Comparison of ENCODE assay signal across 7 mouse cellular contexts in the genomic region with DNA sequence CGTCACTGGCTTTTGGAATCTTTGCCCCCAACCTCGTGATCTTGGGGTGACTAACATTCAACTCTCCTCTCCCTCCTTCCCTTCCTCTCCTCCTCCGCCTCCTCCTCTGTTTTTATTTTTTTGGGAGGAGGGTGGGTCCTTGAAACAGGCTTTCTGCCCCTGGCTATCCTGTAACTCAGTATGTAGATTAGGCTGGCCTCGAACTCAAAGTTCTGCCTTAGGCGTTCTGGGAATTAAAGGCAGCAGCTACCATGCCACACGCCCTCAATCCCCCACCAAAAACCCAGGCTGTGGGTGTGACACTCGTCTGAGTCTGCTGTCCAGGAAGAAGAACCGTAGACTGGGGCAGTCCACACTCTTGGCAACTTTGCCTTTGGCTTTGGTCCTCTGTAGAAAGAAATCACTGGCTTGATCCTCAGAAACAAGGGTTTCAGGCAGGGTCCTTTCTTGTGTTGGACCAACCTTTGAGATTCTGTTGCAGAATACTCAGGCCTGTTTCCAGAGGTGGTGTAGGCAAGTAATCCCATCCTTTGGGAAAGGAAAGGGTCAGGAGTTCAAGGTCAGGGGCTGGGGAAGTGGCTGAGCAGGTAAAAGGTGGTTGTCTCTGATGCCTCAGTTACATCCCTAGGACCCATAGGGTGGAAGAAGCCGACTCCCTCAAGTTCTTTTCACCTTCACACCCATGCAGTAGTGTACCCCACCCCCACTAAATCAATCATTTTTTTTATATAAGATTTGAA. TPM values are rescaled to one million over a fixed set of nuclear protein-coding genes. Genes with fewer than 3 reads are reported as not detected.
DNase-seq lines count a peak whose midpoint lies in the region; ATAC-seq and TF ChIP-seq lines count a peak whose summit lies in the region.

No protein-coding gene starts in this region.

- peaks cover 5% of the 10 kb centered on the region for H3K79me3 ChIP-seq in C2C12 (ENCODE audit: low read depth)

- peak overlapping the region; percentile 90 for H3K9ac ChIP-seq in ES-E14 (ENCODE audit: insufficient read depth, low read depth, low read length, poor library complexity, severe bottlenecking)
- no peak overlapping the region for H3K9ac ChIP-seq in forebrain, postnatal 0 days
- peak overlapping the region; percentile 78 for H3K9ac ChIP-seq in liver, postnatal 0 days (replicated peaks)

- no peak for TF ChIP-seq CTCF in C2C12 (IDR thresholded peaks at IDR 0.05; ENCODE audit: control insufficient read depth, insufficient read depth, insufficient read length)
- no peak for TF ChIP-seq CTCF in forebrain, postnatal 0 days (IDR thresholded peaks at IDR 0.05; ENCODE audit: low read depth)
- TF ChIP-seq CTCF in liver, postnatal 0 days (IDR thresholded peaks at IDR 0.05; ENCODE audit: low read depth), result no peak

- H3K4me3 ChIP-seq in C2C12 (ENCODE audit: insufficient read depth, poor library complexity, severe bottlenecking) (peak overlapping the region; percentile 90), ES-E14 (ENCODE audit: insufficient read depth in 1 of 2, low read depth in 1 of 2, low read length in 2 of 2, poor library complexity in 1 of 2, severe bottlenecking in 1 of 2) (peak overlapping the region; percentile 74 to 81)
- peak overlapping the region; percentile 44 for H3K4me3 ChIP-seq in forebrain, postnatal 0 days (ENCODE audit: low read depth, low read length)
- peak overlapping the region; percentile 71 for H3K4me3 ChIP-seq in liver, postnatal 0 days (ENCODE audit: low read depth, low read length)

- peaks cover 23% of the 10 kb centered on the region for H3K79me2 ChIP-seq in C2C12 (ENCODE audit: control insufficient read depth, insufficient read depth)

- WGBS in forebrain, postnatal 0 days, result 16% methylated on average over 9 of the region's 9 CpGs
- 13% methylated on average over 9 of the region's 9 CpGs for WGBS in liver, postnatal 0 days (ENCODE audit: insufficient replicate concordance)

- in situ Hi-C loops in ES-E14 (cut with MboI; ENCODE audit: low sequenced_read_pairs in 2 of 2, unreplicated experiment in 2 of 2), result no loop called here

- H3K36me3 ChIP-seq in C2C12 (ENCODE audit: control insufficient read depth, insufficient read depth) (peaks cover 37% of the 10 kb centered on the region), ES-E14 (ENCODE audit: control insufficient read depth, insufficient read depth, low read length, poor library complexity, severe bottlenecking) (peaks cover 19% of the 10 kb centered on the region)
- no peaks in the 10 kb centered on the region for H3K36me3 ChIP-seq in forebrain, postnatal 0 days (ENCODE audit: insufficient read depth)
- H3K36me3 ChIP-seq in liver, postnatal 0 days (replicated peaks; ENCODE audit: insufficient read depth, low read length), result peaks cover 3% of the 10 kb centered on the region

- H3K27me3 ChIP-seq in C2C12 (ENCODE audit: control insufficient read depth, insufficient read depth, insufficient read length), result no peaks in the 10 kb centered on the region
- H3K27me3 ChIP-seq in forebrain, postnatal 0 days (ENCODE audit: insufficient read depth, low read length), result no peaks in the 10 kb centered on the region
- H3K27me3 ChIP-seq in liver, postnatal 0 days (ENCODE audit: insufficient read depth, low read length), result no peaks in the 10 kb centered on the region

- TF ChIP-seq EP300 in liver, postnatal 0 days (IDR thresholded peaks at IDR 0.05; ENCODE audit: low read depth), result no peak

- peak; percentile 79 for DNase-seq in ES-E14 (ENCODE audit: low read depth, low spot score)
- no peak for DNase-seq in forebrain, postnatal 0 days
- DNase-seq in liver, postnatal 0 days, result no peak
- DNase-seq in cerebellum, adult 11-12 months, result no peak
- DNase-seq in adrenal gland, postnatal 25 days, result no peak
- no peak for DNase-seq in cerebellum, postnatal 14 days

- H3K27ac ChIP-seq in ES-E14 (ENCODE audit: insufficient read depth, low read depth, low read length, poor library complexity, severe bottlenecking), result peak overlapping the region; percentile 90
- no peak overlapping the region for H3K27ac ChIP-seq in forebrain, postnatal 0 days (ENCODE audit: low read depth, low read length)
- no peak overlapping the region for H3K27ac ChIP-seq in liver, postnatal 0 days (ENCODE audit: low read depth)

- peaks cover 11 to 19% of the 10 kb centered on the region in 2 experiments for H3K4me1 ChIP-seq in ES-E14 (ENCODE audit: control insufficient read depth in 2 of 2, insufficient read depth in 2 of 2, low read length in 2 of 2, poor library complexity in 1 of 2)
- peaks cover 6% of the 10 kb centered on the region; the same call in 1 of the 2 replicates for H3K4me1 ChIP-seq in forebrain, postnatal 0 days (ENCODE audit: insufficient read depth)
- H3K4me1 ChIP-seq in liver, postnatal 0 days (ENCODE audit: insufficient read depth), result peaks cover 11% of the 10 kb centered on the region

- H3ac ChIP-seq in C2C12 (ENCODE audit: control insufficient read depth, insufficient read length, low read depth), result peak overlapping the region; percentile 98

- no peak for ATAC-seq in forebrain, postnatal 0 days
- no peak for ATAC-seq in liver, postnatal 0 days

- no peaks in the 10 kb centered on the region for H3K9me3 ChIP-seq in ES-E14 (ENCODE audit: control insufficient read depth, insufficient read depth, low read depth, low read length)
- H3K9me3 ChIP-seq in forebrain, postnatal 0 days (ENCODE audit: low read length), result no peaks in the 10 kb centered on the region
- no peaks in the 10 kb centered on the region for H3K9me3 ChIP-seq in liver, postnatal 0 days (ENCODE audit: low read length)

- H3K4me2 ChIP-seq in forebrain, postnatal 0 days (ENCODE audit: low read depth), result peak overlapping the region; percentile 92
- H3K4me2 ChIP-seq in liver, postnatal 0 days (ENCODE audit: low read depth, low read length), result peak overlapping the region; percentile 92

TF ChIP-seq in C2C12, 6 proteins besides CTCF, POLR2A, EP300 and RAD21:
- TF ChIP-seq MYOG (IDR thresholded peaks at IDR 0.05; ENCODE audit: control insufficient read depth, extremely low read depth, insufficient read length), result no peak
- TF ChIP-seq FOSL1 (IDR thresholded peaks at IDR 0.05; ENCODE audit: insufficient read depth, low read length, poor library complexity, severe bottlenecking), result no peak
- no peak for TF ChIP-seq USF1 (IDR thresholded peaks at IDR 0.05; ENCODE audit: low read depth)
- no peak for TF ChIP-seq MAX (IDR thresholded peaks at IDR 0.05)
- no peak for TF ChIP-seq CEBPB (IDR thresholded peaks at IDR 0.05; ENCODE audit: low read depth)
- TF ChIP-seq MYOD1 (IDR thresholded peaks at IDR 0.05; ENCODE audit: control insufficient read depth, insufficient read length, low read depth), result no peak

TF ChIP-seq in ES-E14, 5 proteins besides CTCF, POLR2A, EP300 and RAD21:
- TF ChIP-seq ZNF384 (IDR thresholded peaks at IDR 0.05; ENCODE audit: low read depth, low read length) (peak; percentile 54; the same call in 1 of the 2 replicates), ZC3H11A (IDR thresholded peaks at IDR 0.05; ENCODE audit: borderline replicate concordance, low read depth, low read length) (no peak), CHD2 (IDR thresholded peaks at IDR 0.05; ENCODE audit: low read depth, low read length) (no peak), HCFC1 (IDR thresholded peaks at IDR 0.05; ENCODE audit: borderline replicate concordance, insufficient read depth, low read length) (no peak), MAFK (IDR thresholded peaks at IDR 0.05; ENCODE audit: insufficient read depth, low read depth, low read length) (no peak)

RNA-seq across cellular contexts. Expression of gene BC030867, which starts 0.8 kb away (rescaled TPM):
- polyA plus RNA-seq in C2C12 (2012; fragmentation: generic; extraction: Trizol), result 12.0 TPM
- 17.3 and 17.8 TPM in 2 replicates for total RNA-seq in ES-E14 (2012; rRNA removed)
- total RNA-seq in forebrain, postnatal 0 days (2014; rRNA removed), result 0.62 and 1.0 TPM in 2 replicates
- polyA plus RNA-seq in forebrain, postnatal 0 days (2015; fragmentation: Nextera tagmentation; extraction: Ambion mirVana), result 1.5 and 1.6 TPM in 2 replicates
- 4.7 and 4.9 TPM in 2 replicates for polyA plus RNA-seq in liver, postnatal 0 days (2015; fragmentation: Nextera tagmentation; extraction: Ambion mirVana)
- total RNA-seq in adrenal gland, postnatal 25 days (2021), result 1.3 and 1.5 TPM in 2 replicates

RNA-seq across cellular contexts. Expression of gene Asb16, which starts 19.0 kb away (rescaled TPM):
- not detected for polyA plus RNA-seq in C2C12 (2012; fragmentation: generic; extraction: Trizol)
- total RNA-seq in ES-E14 (2012; rRNA removed), result 0.98 and 1.0 TPM in 2 replicates
- total RNA-seq in forebrain, postnatal 0 days (2014; rRNA removed), result 0.54 and 1.4 TPM in 2 replicates
- polyA plus RNA-seq in forebrain, postnatal 0 days (2015; fragmentation: Nextera tagmentation; extraction: Ambion mirVana), result 0.11 TPM in 1 of 2 replicates, not detected in the other
- not detected in 2 replicates for polyA plus RNA-seq in liver, postnatal 0 days (2015; fragmentation: Nextera tagmentation; extraction: Ambion mirVana)
- total RNA-seq in adrenal gland, postnatal 25 days (2021), result 0.36 TPM in 1 of 2 replicates, not detected in the other

RNA-seq across cellular contexts. Expression of gene Hdac5, which starts 19.6 kb away (rescaled TPM):
- 74.9 TPM for polyA plus RNA-seq in C2C12 (2012; fragmentation: generic; extraction: Trizol)
- total RNA-seq in ES-E14 (2012; rRNA removed), result 33.3 and 57.9 TPM in 2 replicates
- total RNA-seq in forebrain, postnatal 0 days (2014; rRNA removed), result 170 and 209 TPM in 2 replicates
- polyA plus RNA-seq in forebrain, postnatal 0 days (2015; fragmentation: Nextera tagmentation; extraction: Ambion mirVana), result 67.1 and 69.4 TPM in 2 replicates
- polyA plus RNA-seq in liver, postnatal 0 days (2015; fragmentation: Nextera tagmentation; extraction: Ambion mirVana), result 17.7 and 17.8 TPM in 2 replicates
- total RNA-seq in adrenal gland, postnatal 25 days (2021), result 79.9 and 117 TPM in 2 replicates

RNA-seq across cellular contexts. Expression of gene Tmub2, which starts 35.2 kb away (rescaled TPM):
- 25.2 TPM for polyA plus RNA-seq in C2C12 (2012; fragmentation: generic; extraction: Trizol)
- 33.0 and 37.2 TPM in 2 replicates for total RNA-seq in ES-E14 (2012; rRNA removed)
- total RNA-seq in forebrain, postnatal 0 days (2014; rRNA removed), result 72.5 and 77.4 TPM in 2 replicates
- polyA plus RNA-seq in forebrain, postnatal 0 days (2015; fragmentation: Nextera tagmentation; extraction: Ambion mirVana), result 63.0 and 67.0 TPM in 2 replicates
- polyA plus RNA-seq in liver, postnatal 0 days (2015; fragmentation: Nextera tagmentation; extraction: Ambion mirVana), result 19.4 and 20.8 TPM in 2 replicates
- total RNA-seq in adrenal gland, postnatal 25 days (2021), result 50.6 and 63.0 TPM in 2 replicates

RNA-seq across cellular contexts. Expression of gene Atxn7l3, which starts 46.9 kb away (rescaled TPM):
- 33.9 TPM for polyA plus RNA-seq in C2C12 (2012; fragmentation: generic; extraction: Trizol)
- total RNA-seq in ES-E14 (2012; rRNA removed), result 55.4 and 60.4 TPM in 2 replicates
- 162 and 167 TPM in 2 replicates for total RNA-seq in forebrain, postnatal 0 days (2014; rRNA removed)
- 24.3 and 26.2 TPM in 2 replicates for polyA plus RNA-seq in forebrain, postnatal 0 days (2015; fragmentation: Nextera tagmentation; extraction: Ambion mirVana)
- 4.5 and 4.6 TPM in 2 replicates for polyA plus RNA-seq in liver, postnatal 0 days (2015; fragmentation: Nextera tagmentation; extraction: Ambion mirVana)
- total RNA-seq in adrenal gland, postnatal 25 days (2021), result 53.6 and 62.4 TPM in 2 replicates
